Mouse (Mus musculus) fibroblast of lung, adult 2 months (primary cell): ENCODE measurements at regions not wholly inside any gene's neighbourhood (a gene's known extent, or its start where the extent isn't known, plus 50 kb on each side); places are given as distances from the start of the nearest gene placed in this dataset.
A peak's percentile ranks its signal among the peaks of the same experiment; 100 is the strongest.

Source experiments
- DNase-seq: peaks from one replicate; pipeline ENCODE4 v3.0.0-alpha.2; 2011; ENCODE audit warnings: low read depth

- DNase-seq = no peak
Measured at GRCm38 (mm10) chr14:76787601-76788000, 230.9 kb upstream of the Serp2 start.

- no peak for DNase-seq
Measured at GRCm38 (mm10) chr14:76786214-76786613, 229.5 kb upstream of the Serp2 start.

DNA sequence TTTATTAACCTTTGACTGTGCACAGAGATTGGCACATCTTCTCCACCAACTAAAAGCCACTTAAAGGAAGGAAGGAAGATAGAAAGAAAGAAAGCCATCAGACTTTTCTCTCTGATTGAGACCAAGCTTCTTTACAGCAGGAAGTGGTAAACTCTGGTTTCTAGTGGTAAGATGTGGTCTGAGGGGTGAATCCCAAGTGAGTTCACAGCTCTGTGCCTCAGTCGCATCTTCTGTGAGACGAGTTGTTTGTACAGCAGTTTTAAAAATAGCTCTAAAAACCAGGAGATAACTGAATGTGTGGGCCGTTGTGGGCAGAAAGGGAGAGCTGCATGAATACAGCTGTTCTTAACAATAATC lies 224.8 kb upstream of the Serp2 start:
- no peak for DNase-seq

GRCm38 (mm10) chr14:76780572-76781523 lies 224.2 kb upstream of the Serp2 start:
- DNase-seq = peak; percentile 66

- DNase-seq = no peak
Measured at GRCm38 (mm10) chr14:76778541-76779399, 222.1 kb upstream of the Serp2 start.

GRCm38 (mm10) chr14:76775387-76775924 lies 218.8 kb upstream of the Serp2 start:
- DNase-seq = no peak

GRCm38 (mm10) chr14:76772781-76773438 lies 216.2 kb upstream of the Serp2 start:
- no peak for DNase-seq

DNA sequence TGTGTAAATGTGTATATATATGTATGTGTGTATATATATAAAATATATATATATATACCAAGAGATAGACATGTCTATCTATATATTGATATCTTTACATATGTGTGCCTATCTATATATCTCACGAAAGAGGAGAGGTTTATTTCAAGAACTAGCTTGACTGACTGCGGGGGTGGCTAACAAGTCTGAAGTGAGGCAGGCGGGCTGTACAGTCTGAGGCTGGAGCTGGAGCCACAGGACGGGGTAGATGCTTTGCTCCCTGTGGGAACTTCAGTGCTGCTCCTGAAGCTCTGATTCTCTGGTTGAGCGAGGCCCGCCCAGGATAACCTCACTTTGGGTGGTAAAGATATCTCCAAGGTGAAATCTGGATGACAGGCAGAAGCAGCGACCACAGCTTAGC lies 213.4 kb upstream of the Serp2 start:
- no peak for DNase-seq

DNA sequence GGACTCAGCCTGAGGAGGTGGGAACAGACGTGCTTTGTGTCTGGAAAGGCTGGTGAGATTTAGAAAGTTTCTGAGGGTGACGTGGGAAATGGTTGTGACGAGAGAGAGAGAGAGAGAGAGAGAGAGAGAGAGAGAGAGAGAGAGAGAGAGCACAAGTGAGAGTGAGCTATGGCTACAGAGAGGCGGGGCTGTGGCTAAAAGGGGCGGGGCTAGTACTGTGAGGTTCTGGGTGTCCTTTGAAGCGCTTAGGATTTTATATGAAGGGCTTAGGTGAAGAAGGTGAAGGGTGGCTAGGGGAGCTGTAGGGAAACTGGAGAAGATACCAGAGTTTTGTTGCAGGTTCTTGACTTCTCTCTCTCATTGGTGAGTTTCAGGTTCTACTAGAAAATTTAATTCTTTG lies 210.6 kb upstream of the Serp2 start:
- no peak for DNase-seq

DNA sequence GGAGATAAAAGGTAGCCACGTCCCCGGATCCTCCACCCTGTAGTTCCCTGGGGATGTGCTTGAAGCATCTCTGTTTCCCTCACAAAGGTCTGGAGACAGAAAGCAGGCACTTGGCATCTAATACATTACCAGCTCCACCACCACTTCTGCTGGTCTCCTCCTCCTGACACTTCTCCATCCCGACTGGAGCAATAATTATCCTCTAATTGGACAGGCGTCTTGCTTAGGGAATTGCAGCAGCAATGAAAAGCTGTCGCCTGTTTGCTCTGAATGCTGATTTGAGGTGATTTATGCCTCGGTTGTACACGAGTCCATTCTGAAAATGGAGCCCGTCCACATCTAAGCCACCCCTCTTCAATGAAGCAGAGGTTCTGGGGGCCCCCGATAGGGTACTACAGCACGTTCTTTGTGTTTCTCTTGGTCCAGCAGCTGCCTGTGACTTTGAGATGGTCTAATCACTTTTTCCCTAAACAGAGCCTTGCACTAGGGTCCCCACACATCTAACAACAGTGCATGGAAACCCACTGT lies 209.6 kb upstream of the Serp2 start:
- no peak for DNase-seq

- no peak for DNase-seq
Measured at GRCm38 (mm10) chr14:76765094-76765504, 208.4 kb upstream of the Serp2 start.

- no peak for DNase-seq
Measured at GRCm38 (mm10) chr14:76764390-76764796, 207.7 kb upstream of the Serp2 start.

GRCm38 (mm10) chr14:76763539-76763938 lies 206.8 kb upstream of the Serp2 start:
- DNase-seq = no peak

- no peak for DNase-seq
Measured at GRCm38 (mm10) chr14:76762777-76763176, 206.1 kb upstream of the Serp2 start.

DNA sequence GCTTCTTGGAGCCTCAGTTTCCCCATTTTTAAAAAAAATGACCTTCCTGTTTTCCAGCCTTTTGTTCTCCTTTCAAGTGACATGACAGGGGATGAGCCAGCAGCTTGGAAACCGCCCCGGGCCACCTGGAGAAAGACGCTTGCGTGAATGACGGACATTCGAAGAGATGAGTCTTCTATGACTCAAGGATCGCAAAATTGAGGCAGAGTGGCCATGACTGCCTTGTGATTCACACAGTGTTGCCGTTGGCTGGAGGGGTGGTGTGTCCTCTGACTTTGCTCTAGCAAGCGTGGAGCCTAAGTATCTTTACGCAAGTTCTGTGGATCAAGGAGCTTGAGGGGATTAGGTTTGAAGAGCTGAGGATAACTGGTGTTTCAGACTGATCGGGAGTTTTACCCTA lies 205.0 kb upstream of the Serp2 start:
- no peak for DNase-seq

- no peak for DNase-seq
Measured at GRCm38 (mm10) chr14:76761274-76761673, 204.6 kb upstream of the Serp2 start.

DNA sequence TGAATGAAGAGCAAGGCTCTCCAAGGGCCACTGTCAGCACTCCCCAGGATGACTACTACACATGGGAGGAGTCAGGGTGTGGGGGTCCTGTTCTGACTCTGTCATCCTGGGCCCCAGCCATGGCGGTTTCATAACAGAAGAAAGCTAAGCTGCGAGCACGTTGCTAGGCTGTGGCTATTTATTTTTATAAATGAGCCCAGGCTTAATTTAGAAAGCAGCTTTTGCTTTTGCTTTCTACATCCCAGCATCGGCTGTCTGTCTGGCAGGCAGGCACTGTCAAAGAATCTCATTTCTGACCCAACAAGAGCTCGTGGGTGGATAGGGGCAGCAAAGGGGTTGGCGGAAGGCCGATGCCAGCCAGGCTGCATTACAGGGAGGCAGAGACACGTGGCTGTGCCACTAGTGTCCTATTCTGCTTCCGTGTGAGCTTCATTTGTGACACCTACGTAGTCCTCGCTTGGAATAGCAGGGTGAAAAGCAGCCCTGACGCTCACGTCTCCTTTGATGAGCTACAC lies 203.9 kb upstream of the Serp2 start:
- DNase-seq = no peak

DNA sequence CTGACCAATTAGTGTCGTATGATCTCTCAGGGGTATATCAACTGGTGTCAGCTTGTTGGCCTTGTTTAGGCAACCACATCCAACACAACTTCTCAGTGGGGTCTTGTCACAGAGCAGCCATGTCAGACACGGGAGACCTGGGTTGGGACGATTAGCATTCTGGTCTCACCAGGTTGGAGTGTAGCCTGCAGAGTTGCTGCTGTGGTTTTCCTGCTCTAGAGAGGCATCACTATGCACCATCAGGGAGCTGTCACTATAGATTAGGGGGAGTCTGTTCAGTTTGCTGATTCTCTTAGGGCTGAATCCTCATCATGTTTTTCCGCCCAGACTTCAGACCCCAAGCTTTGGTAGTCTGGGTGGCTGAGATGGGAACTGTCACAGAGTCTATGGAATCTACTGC lies 202.7 kb upstream of the Serp2 start:
- no peak for DNase-seq

DNA sequence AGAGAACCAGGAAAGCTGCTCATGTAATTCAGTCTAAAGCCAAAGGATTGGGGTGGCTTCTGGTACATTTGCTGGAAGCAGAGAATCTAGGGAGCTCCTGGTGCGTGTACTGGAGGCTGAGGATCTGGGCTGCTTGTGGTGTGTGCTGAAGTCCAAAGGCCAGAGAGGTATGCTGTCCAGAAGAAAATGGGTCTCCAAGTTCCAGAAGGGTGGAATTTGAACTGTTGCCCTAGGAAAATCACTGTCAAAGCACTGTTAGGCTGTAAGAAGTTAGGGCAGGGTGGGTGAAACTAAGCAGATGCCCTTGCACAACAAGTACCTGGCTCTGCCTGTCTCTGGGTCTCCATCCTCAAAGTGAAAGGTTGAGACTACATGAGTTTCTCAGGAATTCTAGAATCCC lies 201.9 kb upstream of the Serp2 start:
- DNase-seq = no peak

DNA sequence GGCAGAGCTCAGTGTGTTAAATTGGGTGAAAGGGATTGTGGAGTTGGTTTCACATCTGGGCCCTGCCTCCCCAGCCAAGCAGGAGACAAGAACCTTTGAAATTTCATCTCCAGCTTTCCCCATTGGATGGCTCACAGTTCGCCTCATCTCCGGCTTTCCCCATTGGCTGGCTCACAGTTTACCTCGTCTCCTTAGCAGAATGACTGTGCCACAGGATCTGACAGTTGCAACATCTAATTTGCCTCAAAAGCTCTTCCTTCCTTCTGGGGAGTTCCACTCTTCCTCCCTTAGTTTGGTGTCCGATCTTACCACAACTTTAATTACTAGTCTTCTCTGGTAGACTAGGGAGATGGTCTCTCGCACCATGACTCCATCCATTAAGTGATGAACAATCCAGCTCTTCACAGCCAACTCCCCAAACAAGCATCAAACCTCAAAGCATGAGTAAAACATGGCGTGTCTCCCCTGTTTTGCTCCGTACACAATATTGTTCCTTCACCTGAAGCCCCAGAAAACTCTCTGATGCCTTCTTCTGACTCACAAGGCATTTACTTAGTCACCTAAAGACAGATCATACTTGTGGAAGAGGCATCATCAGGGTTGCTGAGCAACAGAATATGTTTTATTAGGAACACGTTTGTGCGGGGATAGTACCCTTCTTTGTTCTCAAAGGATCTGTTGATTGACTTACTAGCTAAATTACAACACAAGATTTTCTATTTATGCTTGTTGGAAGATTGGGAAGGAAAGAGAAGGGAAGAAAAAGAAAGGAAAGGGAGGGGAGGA lies 199.1 kb upstream of the Serp2 start:
- no peak for DNase-seq

DNA sequence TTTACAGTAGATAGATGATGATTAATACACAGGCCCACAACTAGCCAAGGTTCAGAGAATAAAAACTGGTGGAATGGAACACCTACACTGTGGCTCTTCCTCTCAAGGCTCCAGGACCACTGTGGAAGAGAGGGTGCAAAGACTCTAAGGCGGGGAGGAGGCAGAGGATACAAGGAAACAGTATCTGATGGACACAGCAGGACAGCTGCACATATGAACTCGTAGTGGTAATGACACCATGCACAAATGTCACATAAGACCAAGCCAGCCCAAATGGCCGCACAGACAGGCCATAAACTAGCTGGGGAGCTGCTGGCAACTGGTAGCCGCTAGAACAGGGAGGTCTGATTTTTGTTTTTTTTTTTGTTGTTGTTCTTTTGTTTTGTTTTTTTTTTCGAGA lies 197.0 kb upstream of the Serp2 start:
- DNase-seq = no peak
